Mouse (Mus musculus) heart, embryonic 10.5 days (tissue): ENCODE results near the gene 2310007B03Rik. TPM values are rescaled to one million over a fixed set of nuclear protein-coding genes. Genes with fewer than 3 reads are reported as not detected.

Experiments
- DNase-seq: peaks from one replicate; pipeline ENCODE4 v3.0.0-alpha.2; 2017; ENCODE audit warnings: low spot score
- H3K27ac ChIP-seq: fragments of 300-500 bp; sonication (generic); 2 replicates; pipeline ENCODE4 v1.5.1; 2016; ENCODE audit warnings: mild to moderate bottlenecking
- H3K27me3 ChIP-seq: fragments of 300-500 bp; sonication (generic); 2 replicates; pipeline ENCODE4 v1.6.1; 2016; ENCODE audit warnings: mild to moderate bottlenecking; ENCODE audit not compliant: poor library complexity, insufficient read depth, severe bottlenecking
- H3K36me3 ChIP-seq: fragments of 300-500 bp; sonication (generic); 2 replicates; pipeline ENCODE4 v1.6.1; 2016; ENCODE audit warnings: mild to moderate bottlenecking, moderate library complexity
- H3K4me1 ChIP-seq: fragments of 300-500 bp; sonication (generic); 2 replicates; pipeline ENCODE4 v1.6.1; 2016; ENCODE audit warnings: mild to moderate bottlenecking
- H3K4me3 ChIP-seq: fragments of 300-500 bp; sonication (generic); 2 replicates; pipeline ENCODE4 v1.5.1; 2016; ENCODE audit warnings: mild to moderate bottlenecking, moderate library complexity
- H3K9me3 ChIP-seq: fragments of 300-500 bp; sonication (generic); 2 replicates; pipeline ENCODE4 v1.6.1; 2016; ENCODE audit warnings: mild to moderate bottlenecking, moderate library complexity
- WGBS: fragments of 180-500 bp; shearing (Covaris S2); methylation state at CpG from one replicate; pipeline ENCODE4 v1.1.7; 2016; 5-methylcytosine and 5-hydroxymethylcytosine counted together
- polyA plus RNA-seq: library from polyadenylated mRNA; unstranded; fragments of >200 nt; fragmentation: Nextera tagmentation; extraction: Ambion mirVana; gene quantifications from 2 replicates; pipeline ENCODE4 v1.2.1, GENCODE M21; 2016

Gene 2310007B03Rik
- polyA plus RNA-seq, 1 experiment from 2014 or later: 0.30 TPM

GRCm38 (mm10) chr1:93150907-93151661 lies 9.7 kb downstream of the 2310007B03Rik start:
- Histone ChIP-seq H3K4me3 (no peak overlapping the region), H3K9me3 (no peaks in the 10 kb centered on the region), H3K27ac (no peak overlapping the region), H3K4me1 (peaks cover 7% of the 10 kb centered on the region; the same call in 1 of the 2 replicates), H3K27me3 (peaks cover 54% of the 10 kb centered on the region), H3K36me3 (no peaks in the 10 kb centered on the region)
- WGBS: 44% methylated on average over 2 of the region's 2 CpGs
- no peak for DNase-seq

DNA sequence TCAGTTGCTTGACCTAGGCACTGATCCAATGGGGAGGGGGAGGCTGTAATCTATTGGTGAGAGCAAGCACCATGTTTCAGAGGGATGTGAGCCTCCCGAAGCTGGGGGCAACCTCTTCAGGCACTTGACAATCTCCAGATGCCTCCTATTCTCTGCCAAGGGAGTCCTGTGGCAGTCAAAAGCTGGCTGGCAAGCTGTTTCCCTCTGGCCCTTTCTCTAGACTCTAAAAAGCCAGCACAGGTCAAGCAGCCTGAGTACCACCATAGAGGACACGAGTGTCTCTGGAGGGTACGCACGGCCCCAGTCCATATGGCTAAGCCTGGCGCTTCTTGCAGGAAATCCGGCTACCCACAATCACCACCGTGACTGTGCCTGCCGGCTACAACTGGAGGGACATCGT lies 16.6 kb downstream of the 2310007B03Rik start:
- WGBS: 73% methylated on average over 9 of the region's 9 CpGs
- peaks cover 28% of the 10 kb centered on the region for H3K4me1 ChIP-seq
- no peaks in the 10 kb centered on the region for H3K36me3 ChIP-seq
- DNase-seq: no peak
- peak overlapping the region; percentile 16; the same call in 1 of the 2 replicates for H3K27ac ChIP-seq
- H3K27me3 ChIP-seq: peaks cover 72% of the 10 kb centered on the region
- H3K9me3 ChIP-seq: no peaks in the 10 kb centered on the region
- no peak overlapping the region for H3K4me3 ChIP-seq

DNA sequence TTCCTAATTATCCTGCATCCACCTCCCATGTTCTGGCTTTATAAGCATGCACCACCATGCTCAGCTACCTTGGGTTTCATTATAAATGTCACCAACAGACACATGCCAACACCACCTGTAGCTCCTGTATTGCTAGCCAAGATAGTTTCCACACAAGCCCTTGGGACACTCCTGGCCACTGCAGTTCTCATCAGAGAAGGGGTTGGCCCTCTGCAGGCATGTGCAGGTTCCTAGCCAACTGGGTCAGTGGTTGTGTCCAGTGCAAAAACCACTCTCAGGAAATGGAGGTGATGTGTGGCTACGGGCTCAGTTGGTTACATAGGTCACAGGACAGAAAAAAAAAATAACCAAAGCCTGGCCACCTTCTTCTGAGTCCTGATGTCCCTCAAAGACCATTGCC lies 17.9 kb downstream of the 2310007B03Rik start:
- Histone ChIP-seq H3K4me3 (no peak overlapping the region), H3K36me3 (no peaks in the 10 kb centered on the region), H3K27ac (no peak overlapping the region), H3K4me1 (peaks cover 35% of the 10 kb centered on the region), H3K9me3 (no peaks in the 10 kb centered on the region), H3K27me3 (peaks cover 72% of the 10 kb centered on the region)
- 93% methylated on average over 1 of the region's 1 CpGs for WGBS
- no peak for DNase-seq

DNA sequence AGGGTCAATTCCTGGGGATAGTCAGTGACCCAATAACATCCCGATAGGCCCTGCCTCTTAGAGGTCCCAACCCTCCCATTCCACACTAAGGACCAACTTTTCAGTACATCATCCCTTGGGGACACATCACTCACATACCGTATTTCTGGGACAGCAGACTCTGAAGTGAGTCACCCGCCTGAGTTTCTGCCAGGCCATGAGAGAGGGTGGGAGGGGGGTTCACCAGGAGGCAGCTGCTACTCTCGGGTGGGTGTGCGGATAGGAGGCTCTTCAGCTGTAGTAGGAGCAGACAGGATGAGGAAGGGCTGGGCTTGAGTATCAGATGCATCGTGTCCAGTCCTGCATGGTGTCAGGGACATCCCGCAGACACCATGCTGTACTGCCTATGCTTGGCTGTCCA lies 21.0 kb downstream of the 2310007B03Rik start:
- Histone ChIP-seq H3K27ac (no peak overlapping the region), H3K9me3 (no peaks in the 10 kb centered on the region), H3K27me3 (peaks cover 70% of the 10 kb centered on the region), H3K36me3 (no peaks in the 10 kb centered on the region), H3K4me3 (no peak overlapping the region), H3K4me1 (peaks cover 47% of the 10 kb centered on the region)
- WGBS: 75% methylated on average over 7 of the region's 7 CpGs
- no peak for DNase-seq

GRCm38 (mm10) chr1:93138534-93138933 lies 22.2 kb downstream of the 2310007B03Rik start:
- no peak for DNase-seq
- peaks cover 35% of the 10 kb centered on the region for H3K4me1 ChIP-seq
- no peaks in the 10 kb centered on the region for H3K36me3 ChIP-seq
- no peaks in the 10 kb centered on the region for H3K9me3 ChIP-seq
- H3K4me3 ChIP-seq: no peak overlapping the region
- 71% methylated on average over 6 of the region's 6 CpGs for WGBS
- peaks cover 63% of the 10 kb centered on the region for H3K27me3 ChIP-seq
- H3K27ac ChIP-seq: no peak overlapping the region

DNA sequence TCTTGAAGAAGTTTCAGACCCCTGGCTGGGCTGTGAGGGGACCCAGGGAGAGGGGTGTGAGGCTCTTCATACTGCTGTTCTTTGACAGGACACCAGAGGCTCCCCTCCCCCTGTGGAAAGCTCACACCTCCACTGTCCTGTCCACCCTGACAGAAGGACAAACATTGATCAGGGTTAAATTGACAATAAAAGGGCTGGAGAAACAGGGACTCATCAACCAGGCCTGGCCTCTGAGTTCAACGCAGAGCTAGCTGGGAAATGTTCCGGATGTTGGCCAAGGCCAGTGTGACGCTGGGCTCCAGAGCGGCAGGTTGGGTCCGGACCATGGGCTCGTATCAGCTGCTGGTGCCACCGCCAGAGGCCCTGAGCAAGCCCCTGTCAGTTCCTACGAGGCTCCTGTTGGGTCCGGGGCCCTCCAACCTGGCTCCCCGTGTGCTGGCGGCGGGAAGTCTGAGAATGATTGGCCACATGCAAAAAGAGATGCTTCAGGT lies 25.7 kb downstream of the 2310007B03Rik start, which contains the start of gene Agxt:
TSS of gene Agxt (plus strand) at position 205 of the 491 bp plus-strand sequence.
- no peak within 1 kb of the TSS for H3K4me3 ChIP-seq
- H3K9me3 ChIP-seq: no peaks in the 10 kb centered on the region
- H3K27ac ChIP-seq: no peak within 1 kb of the TSS
- peaks cover 66% of the 10 kb centered on the region; the same call in 1 of the 2 replicates for H3K27me3 ChIP-seq
- peaks cover 35% of the 10 kb centered on the region for H3K4me1 ChIP-seq
- WGBS: 80% methylated on average over 12 of the region's 12 CpGs
- no peaks in the 10 kb centered on the region for H3K36me3 ChIP-seq
- no peak for DNase-seq

DNA sequence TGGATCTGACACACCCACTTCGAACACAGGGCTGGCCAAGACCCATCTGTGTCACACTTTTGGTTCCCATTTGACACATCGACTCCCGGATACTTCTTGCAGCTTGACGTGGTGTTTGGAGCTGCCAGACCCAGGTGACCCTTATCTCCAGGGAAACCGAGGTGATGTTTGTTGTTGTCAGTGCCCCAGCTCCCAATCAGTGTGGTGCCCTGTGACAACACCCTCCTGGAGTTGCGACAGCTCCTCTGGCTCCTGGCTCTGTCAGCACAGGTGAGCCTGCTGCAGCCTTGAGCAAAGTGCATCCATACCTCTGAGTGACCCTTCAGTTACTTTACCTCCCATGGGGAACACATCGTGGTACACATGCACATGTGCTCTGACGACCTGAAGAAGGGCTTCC lies 28.1 kb downstream of the 2310007B03Rik start:
- H3K27me3 ChIP-seq: peaks cover 55% of the 10 kb centered on the region; the same call in 1 of the 2 replicates
- no peak overlapping the region for H3K4me3 ChIP-seq
- 57% methylated on average over 8 of the region's 8 CpGs for WGBS
- H3K4me1 ChIP-seq: peaks cover 18% of the 10 kb centered on the region
- no peak for DNase-seq
- no peaks in the 10 kb centered on the region for H3K9me3 ChIP-seq
- no peaks in the 10 kb centered on the region for H3K36me3 ChIP-seq
- H3K27ac ChIP-seq: no peak overlapping the region

DNA sequence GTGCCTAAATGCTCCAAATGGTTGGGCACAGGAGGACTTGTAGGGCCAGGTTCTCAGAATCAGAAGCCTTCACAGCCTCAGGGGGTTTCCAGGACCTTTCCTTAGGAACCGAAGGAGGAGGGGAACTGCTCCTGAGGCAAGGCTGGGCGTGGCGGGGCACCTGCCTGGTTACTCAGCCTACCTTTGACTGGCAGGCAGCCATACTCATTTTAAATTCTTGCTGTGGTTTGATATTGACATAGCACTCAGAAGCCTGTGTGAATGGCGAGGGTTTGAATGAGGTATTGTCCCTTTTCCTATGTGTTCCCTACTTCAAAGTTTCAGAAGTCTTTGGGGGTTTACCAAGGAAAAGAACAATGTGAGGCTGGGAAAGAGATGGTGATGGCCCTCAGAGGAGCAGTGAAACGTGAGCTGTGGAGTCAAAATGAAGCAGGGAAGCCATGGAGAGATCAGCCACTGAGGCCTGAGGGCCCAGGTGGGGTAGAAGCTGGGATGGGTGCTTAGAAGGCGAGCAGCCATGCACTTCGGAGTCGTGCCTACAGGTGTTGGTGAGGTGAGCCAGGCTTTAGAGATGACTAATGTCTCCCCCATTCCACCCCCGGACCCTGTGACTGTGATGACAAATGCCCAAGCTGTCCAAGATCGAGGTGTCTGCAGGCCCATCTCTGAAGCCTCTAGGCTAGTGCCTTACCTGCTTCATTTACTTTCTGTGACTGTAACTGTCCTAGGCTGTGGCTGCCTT lies 30.3 kb downstream of the 2310007B03Rik start:
- H3K27ac ChIP-seq: no peak overlapping the region
- no peaks in the 10 kb centered on the region for H3K36me3 ChIP-seq
- no peaks in the 10 kb centered on the region for H3K9me3 ChIP-seq
- peaks cover 4% of the 10 kb centered on the region; the same call in 1 of the 2 replicates for H3K4me1 ChIP-seq
- no peak overlapping the region for H3K4me3 ChIP-seq
- peaks cover 47% of the 10 kb centered on the region; the same call in 1 of the 2 replicates for H3K27me3 ChIP-seq
- WGBS: 65% methylated on average over 10 of the region's 10 CpGs
- no peak for DNase-seq

GRCm38 (mm10) chr1:93128710-93129349 lies 31.9 kb downstream of the 2310007B03Rik start:
- Histone ChIP-seq H3K27me3 (peaks cover 51% of the 10 kb centered on the region; the same call in 1 of the 2 replicates), H3K36me3 (no peaks in the 10 kb centered on the region), H3K4me1 (no peaks in the 10 kb centered on the region), H3K27ac (no peak overlapping the region), H3K9me3 (no peaks in the 10 kb centered on the region), H3K4me3 (no peak overlapping the region)
- 27% methylated on average over 6 of the region's 6 CpGs for WGBS
- DNase-seq: no peak

GRCm38 (mm10) chr1:93128209-93128608 lies 32.5 kb downstream of the 2310007B03Rik start:
- DNase-seq: no peak
- peaks cover 46% of the 10 kb centered on the region; the same call in 1 of the 2 replicates for H3K27me3 ChIP-seq
- H3K4me1 ChIP-seq: no peaks in the 10 kb centered on the region
- H3K27ac ChIP-seq: no peak overlapping the region
- WGBS: 73% methylated on average over 8 of the region's 8 CpGs
- no peak overlapping the region for H3K4me3 ChIP-seq
- H3K36me3 ChIP-seq: no peaks in the 10 kb centered on the region
- no peaks in the 10 kb centered on the region for H3K9me3 ChIP-seq

DNA sequence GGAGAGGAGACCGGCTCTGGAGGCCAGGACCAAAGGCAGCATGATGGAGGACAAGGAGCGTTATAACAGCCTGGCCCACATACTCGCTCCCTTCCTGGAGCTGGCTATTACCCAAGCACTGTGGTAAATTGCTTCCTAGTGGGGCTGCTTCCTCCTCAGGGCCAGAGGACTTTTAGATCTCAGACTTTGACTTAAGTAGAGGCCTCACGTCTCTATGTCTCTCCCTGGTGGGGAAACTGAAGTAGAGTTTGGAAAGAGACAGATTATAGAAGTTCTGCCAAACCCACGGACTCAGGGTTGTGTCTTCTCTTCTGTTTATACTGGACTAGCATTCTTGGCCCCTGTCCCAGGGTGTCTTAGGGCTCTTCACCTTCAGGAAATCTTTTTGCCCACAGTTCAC lies 35.5 kb downstream of the 2310007B03Rik start:
- Histone ChIP-seq H3K9me3 (no peaks in the 10 kb centered on the region), H3K4me1 (no peaks in the 10 kb centered on the region), H3K27ac (no peak overlapping the region), H3K36me3 (no peaks in the 10 kb centered on the region), H3K27me3 (peaks cover 25% of the 10 kb centered on the region; the same call in 1 of the 2 replicates), H3K4me3 (no peak overlapping the region)
- no peak for DNase-seq
- 57% methylated on average over 5 of the region's 5 CpGs for WGBS

GRCm38 (mm10) chr1:93124066-93124465 lies 36.7 kb downstream of the 2310007B03Rik start:
- Histone ChIP-seq H3K4me1 (no peaks in the 10 kb centered on the region), H3K9me3 (no peaks in the 10 kb centered on the region), H3K27me3 (peaks cover 23% of the 10 kb centered on the region; the same call in 1 of the 2 replicates), H3K4me3 (no peak overlapping the region), H3K36me3 (no peaks in the 10 kb centered on the region), H3K27ac (no peak overlapping the region)
- 62% methylated on average over 8 of the region's 8 CpGs for WGBS
- no peak for DNase-seq
